Mouse (Mus musculus): Measurements from ENCODE around the gene Sugp1. TPM values are rescaled to one million over a fixed set of nuclear protein-coding genes. Genes with fewer than 3 reads are reported as not detected.

Sugp1 gene
- polyA plus RNA-seq, 1 experiment from 2014 or later, result 62.1 TPM

DNA sequence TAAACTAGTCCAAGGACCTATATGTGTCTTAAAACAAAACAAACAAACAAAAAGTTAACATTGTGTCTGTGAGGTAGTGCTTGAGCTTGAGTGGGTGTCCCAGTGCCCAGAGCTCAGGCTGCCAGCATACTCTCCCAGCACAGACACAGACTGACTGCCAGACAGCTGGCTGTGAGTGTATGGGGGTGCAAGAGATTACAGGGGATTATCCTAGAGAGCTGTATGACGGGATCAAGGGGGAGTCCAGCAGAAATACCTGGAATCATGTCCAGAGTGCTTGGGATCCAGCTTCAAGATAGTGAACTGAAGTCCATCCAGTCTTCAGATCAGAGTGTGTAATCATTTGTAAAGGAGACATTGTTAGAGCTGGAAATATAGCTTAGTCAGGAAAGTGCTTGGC lies 15.1 kb downstream of the Sugp1 start:
- H3K9ac ChIP-seq (replicated peaks), result no peak overlapping the region
- no peak for ATAC-seq
- H3K4me2 ChIP-seq (replicated peaks), result no peak overlapping the region
- no peaks in the 10 kb centered on the region for H3K27me3 ChIP-seq
- no peaks in the 10 kb centered on the region for H3K4me1 ChIP-seq (replicated peaks)
- H3K36me3 ChIP-seq, result peaks cover 93% of the 10 kb centered on the region
- no peaks in the 10 kb centered on the region for H3K9me3 ChIP-seq
- 60% methylated on average over 1 of the region's 1 CpGs for WGBS
- no peak overlapping the region for H3K4me3 ChIP-seq (replicated peaks)
- no peak overlapping the region for H3K27ac ChIP-seq

DNA sequence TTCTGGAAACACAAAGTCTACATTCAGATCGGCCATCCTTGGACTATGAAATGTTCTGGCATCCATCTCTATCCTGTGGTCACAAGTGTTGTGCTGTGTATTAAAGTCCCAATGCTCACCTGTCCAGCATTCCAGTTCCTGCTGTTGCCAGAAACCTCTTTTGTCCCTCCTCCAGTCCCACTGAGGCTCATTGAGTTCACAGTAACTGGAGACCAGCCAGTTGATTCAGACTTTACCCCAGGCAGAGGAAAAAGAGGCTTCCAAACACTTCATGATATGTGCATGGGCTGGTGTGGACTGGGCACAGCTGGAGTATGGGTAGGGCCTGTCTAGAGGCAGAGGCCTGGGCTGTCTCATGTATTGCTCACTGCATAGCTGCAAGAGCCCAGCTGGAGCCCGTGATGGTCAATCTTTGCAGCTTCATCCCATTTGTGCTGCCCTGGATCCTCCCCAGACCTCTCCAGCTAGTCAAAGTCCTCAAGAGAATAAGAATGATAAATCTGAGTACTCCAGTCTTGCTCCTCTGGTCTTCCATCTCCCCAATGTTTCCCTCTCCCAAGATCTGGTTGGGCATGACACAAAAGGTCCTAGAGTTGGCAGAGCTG lies 29.3 kb downstream of the Sugp1 start:
- no peak overlapping the region for H3K4me2 ChIP-seq (replicated peaks)
- no peak overlapping the region for H3K9ac ChIP-seq (replicated peaks)
- H3K27ac ChIP-seq, result no peak overlapping the region
- H3K4me3 ChIP-seq (replicated peaks), result no peak overlapping the region
- no peaks in the 10 kb centered on the region for H3K27me3 ChIP-seq
- WGBS, result 74% methylated on average over 2 of the region's 2 CpGs
- no peaks in the 10 kb centered on the region for H3K4me1 ChIP-seq (replicated peaks)
- peaks cover 57% of the 10 kb centered on the region for H3K36me3 ChIP-seq
- no peaks in the 10 kb centered on the region for H3K9me3 ChIP-seq
- no peak for ATAC-seq

DNA sequence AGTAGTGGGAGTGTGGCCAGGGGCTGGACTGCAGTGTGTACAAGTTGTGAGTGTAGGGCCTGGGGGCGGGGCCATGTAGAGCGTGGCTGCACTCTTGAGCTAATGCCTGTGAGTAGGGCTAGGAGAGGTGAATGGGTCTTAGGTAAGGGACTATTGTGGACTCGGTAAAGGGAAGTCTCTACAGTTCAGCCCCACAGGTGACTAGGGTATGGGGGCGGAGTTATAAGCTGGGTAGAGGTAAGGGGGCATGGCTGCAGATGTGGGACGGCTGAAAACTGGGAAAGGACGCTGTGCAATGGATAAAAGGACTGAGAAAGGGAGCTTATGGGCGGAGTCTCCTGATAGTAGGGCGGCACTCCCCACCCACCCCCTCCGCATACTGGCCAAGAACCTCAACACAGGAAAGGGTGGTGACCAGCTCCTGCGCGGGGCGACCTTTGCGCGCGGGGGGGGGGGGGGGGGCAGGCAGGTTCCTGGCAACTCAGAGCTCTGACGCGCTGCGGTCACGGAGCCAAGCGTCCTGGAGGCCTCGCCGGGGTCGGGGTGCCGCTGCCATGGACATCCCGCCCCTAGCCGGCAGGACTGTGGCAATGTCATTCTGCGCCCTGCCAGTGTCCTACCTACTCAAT lies 29.9 kb downstream of the Sugp1 start, which contains the start of gene Tm6sf2:
Tm6sf2 (plus strand) TSS at position 484 of the 629 bp plus-strand sequence.
- Histone ChIP-seq H3K27me3 (no peaks in the 10 kb centered on the region), H3K27ac (no peak within 1 kb of the TSS), H3K4me1 (replicated peaks) (no peaks in the 10 kb centered on the region), H3K4me3 (replicated peaks) (no peak within 1 kb of the TSS), H3K4me2 (replicated peaks) (no peak within 1 kb of the TSS), H3K9me3 (no peaks in the 10 kb centered on the region), H3K36me3 (peaks cover 51% of the 10 kb centered on the region), H3K9ac (replicated peaks) (no peak within 1 kb of the TSS)
- ATAC-seq, result peak; percentile 65
- WGBS, result 14% methylated on average over 21 of the region's 27 CpGs

DNA sequence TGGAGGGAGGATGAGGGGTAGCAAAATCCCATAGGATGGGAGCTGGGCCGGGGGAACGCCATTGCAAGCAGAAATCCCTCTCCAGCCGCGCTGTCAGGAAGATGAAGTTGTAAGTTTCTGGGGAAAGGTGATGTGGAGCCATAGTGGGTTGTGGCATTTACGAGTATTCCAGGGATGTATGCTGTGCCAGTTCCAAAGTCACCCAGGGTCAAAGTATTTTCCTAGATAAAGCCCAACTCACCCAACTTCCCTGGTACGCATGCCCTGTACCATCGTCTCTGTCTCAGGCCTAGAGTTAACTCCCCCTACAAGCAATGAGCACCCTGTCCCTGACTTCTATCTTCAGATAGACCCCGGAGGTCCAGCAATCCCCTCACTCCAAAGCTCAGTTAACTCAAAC lies 30.5 kb downstream of the Sugp1 start:
- H3K27me3 ChIP-seq, result no peaks in the 10 kb centered on the region
- no peak overlapping the region for H3K4me2 ChIP-seq (replicated peaks)
- H3K27ac ChIP-seq, result no peak overlapping the region
- no peaks in the 10 kb centered on the region for H3K4me1 ChIP-seq (replicated peaks)
- 65% methylated on average over 8 of the region's 8 CpGs for WGBS
- no peak for ATAC-seq
- peaks cover 48% of the 10 kb centered on the region for H3K36me3 ChIP-seq
- no peaks in the 10 kb centered on the region for H3K9me3 ChIP-seq
- H3K4me3 ChIP-seq (replicated peaks), result no peak overlapping the region
- no peak overlapping the region for H3K9ac ChIP-seq (replicated peaks)

DNA sequence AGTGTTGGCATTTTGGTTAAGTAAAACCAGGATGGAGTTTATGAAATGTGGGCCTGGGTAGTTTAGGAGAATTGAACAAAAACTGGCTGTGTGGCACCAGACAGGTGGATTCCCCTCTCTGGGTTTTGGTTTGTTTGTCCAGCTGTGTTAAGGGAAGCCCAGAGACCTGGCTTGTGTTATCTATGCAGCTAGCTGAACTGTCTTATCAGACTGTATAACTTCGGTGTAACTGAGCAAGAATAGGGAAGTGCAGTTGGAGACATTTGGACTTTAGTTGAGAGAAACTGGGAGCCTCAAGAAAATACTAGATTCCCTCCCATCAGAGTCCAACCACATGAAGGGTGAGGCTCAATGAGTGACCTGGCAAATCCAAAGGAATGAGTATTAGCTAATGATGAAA lies 31.1 kb downstream of the Sugp1 start:
- no peak overlapping the region for H3K27ac ChIP-seq
- H3K36me3 ChIP-seq, result peaks cover 47% of the 10 kb centered on the region
- no peaks in the 10 kb centered on the region for H3K27me3 ChIP-seq
- H3K9me3 ChIP-seq, result no peaks in the 10 kb centered on the region
- H3K9ac ChIP-seq (replicated peaks), result no peak overlapping the region
- H3K4me2 ChIP-seq (replicated peaks), result no peak overlapping the region
- ATAC-seq, result no peak
- WGBS, result 87% methylated on average over 1 of the region's 1 CpGs
- H3K4me3 ChIP-seq (replicated peaks), result no peak overlapping the region
- no peaks in the 10 kb centered on the region for H3K4me1 ChIP-seq (replicated peaks)

DNA sequence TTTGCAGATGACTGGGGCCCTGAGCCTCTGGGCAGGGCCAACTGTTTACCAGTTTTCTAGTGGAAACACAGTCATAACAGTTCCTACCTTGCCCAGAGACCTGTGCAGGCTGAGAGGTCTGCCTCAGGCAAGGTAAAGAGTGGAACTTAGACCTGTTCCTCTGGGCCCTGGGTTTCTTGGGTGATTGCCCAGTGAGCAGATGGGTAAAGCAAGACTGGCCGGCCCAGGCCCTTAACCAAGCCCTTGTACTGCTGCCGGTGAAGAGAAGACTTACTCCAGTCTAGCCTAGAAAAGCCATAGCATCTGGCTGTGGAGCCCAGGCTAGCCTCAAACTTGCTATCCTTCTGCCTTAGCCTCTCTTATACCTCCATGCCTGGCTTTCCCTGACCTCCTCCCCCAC lies 39.4 kb downstream of the Sugp1 start:
- no peak for ATAC-seq
- peaks cover 19% of the 10 kb centered on the region for H3K4me1 ChIP-seq (replicated peaks)
- H3K27me3 ChIP-seq, result peaks cover 58% of the 10 kb centered on the region
- 91% methylated on average over 2 of the region's 2 CpGs for WGBS
- no peak overlapping the region for H3K27ac ChIP-seq
- no peak overlapping the region for H3K4me3 ChIP-seq (replicated peaks)
- peaks cover 15% of the 10 kb centered on the region; the same call in 1 of the 2 replicates for H3K36me3 ChIP-seq
- no peaks in the 10 kb centered on the region for H3K9me3 ChIP-seq
- H3K9ac ChIP-seq (replicated peaks), result no peak overlapping the region
- H3K4me2 ChIP-seq (replicated peaks), result no peak overlapping the region

DNA sequence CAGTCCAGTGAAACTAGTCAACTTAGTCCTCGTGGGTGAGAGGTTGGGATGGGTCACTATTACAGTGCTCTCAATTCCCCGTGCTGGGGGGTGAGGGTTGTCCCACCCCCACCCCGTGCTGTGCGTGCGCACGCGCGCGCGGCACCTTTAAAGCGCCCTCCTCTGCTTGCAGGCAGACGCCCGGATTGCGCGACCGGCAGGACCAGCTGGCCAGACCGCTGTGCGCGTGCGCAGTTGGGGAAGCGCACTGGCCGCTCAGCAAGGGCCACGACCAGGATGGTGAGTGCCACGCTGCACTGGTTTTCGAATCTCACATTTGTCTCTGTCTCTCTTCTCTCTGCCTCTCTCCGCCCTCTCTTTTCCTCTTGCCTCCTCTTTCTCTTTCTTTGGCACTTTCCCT lies 40.7 kb downstream of the Sugp1 start, which contains the start of gene Hapln4:
Hapln4 (plus strand) TSS at position 173 of the 400 bp plus-strand sequence.
- peak within 1 kb of the TSS; percentile 45 for H3K4me3 ChIP-seq (replicated peaks)
- peaks cover 30% of the 10 kb centered on the region for H3K4me1 ChIP-seq (replicated peaks)
- peak within 1 kb of the TSS; percentile 60 for H3K9ac ChIP-seq (replicated peaks)
- peak within 1 kb of the TSS; percentile 74 for H3K4me2 ChIP-seq (replicated peaks)
- no peak for ATAC-seq
- H3K9me3 ChIP-seq, result no peaks in the 10 kb centered on the region
- under 1% methylated on average over 25 of the region's 26 CpGs for WGBS
- peaks cover 11% of the 10 kb centered on the region; the same call in 1 of the 2 replicates for H3K36me3 ChIP-seq
- H3K27me3 ChIP-seq, result peaks cover 71% of the 10 kb centered on the region
- H3K27ac ChIP-seq, result no peak within 1 kb of the TSS

DNA sequence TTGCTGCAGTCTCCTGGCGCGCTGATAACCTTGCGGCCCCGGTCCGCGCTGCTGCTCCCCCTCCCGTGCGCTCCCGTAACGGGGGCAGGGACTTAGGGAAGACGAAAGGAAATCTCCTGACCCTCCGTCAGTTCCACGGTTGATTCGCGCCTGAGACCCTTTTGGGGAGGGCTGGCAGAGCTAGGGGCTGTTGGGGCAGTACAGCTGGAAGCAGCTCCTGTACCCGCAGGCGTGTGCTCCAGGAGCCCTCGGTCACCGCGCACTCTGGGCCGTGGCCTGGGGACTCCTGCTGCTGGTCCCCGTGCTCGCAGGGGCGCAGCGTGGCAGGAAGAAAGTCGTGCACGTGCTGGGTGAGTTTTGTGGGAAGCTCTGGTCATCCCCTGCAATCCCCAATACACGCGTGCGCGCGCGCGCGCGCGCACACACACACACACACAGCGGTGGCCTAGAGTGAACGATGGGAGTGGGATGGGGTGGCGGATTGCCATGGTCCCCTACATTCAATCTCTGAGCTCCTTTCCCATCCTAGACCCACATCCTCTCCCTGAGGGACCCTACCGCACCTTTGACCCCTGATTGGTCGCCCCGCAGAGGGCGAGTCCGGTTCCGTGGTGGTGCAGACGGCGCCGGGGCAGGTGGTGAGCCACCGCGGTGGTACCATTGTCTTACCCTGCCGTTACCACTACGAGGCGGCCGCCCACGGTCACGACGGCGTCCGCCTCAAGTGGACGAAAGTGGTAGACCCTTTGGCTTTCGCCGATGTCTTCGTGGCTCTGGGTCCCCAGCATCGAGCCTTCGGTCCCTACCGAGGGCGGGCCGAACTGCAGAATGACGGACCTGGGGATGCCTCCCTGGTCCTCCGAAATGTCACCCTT lies 41.8 kb downstream of the Sugp1 start:
- H3K4me2 ChIP-seq (replicated peaks), result peak overlapping the region; percentile 74
- peaks cover 82% of the 10 kb centered on the region for H3K27me3 ChIP-seq
- WGBS, result under 1% methylated on average over 71 of the region's 71 CpGs
- ATAC-seq, result peak; percentile 34
- peaks cover 37% of the 10 kb centered on the region for H3K4me1 ChIP-seq (replicated peaks)
- peak overlapping the region; percentile 60 for H3K9ac ChIP-seq (replicated peaks)
- H3K36me3 ChIP-seq, result 0 out of 2 replicates have a peak, but pooled peaks cover 6% of the 10 kb centered on the region
- no peaks in the 10 kb centered on the region for H3K9me3 ChIP-seq
- H3K4me3 ChIP-seq (replicated peaks), result peak overlapping the region; percentile 45
- no peak overlapping the region for H3K27ac ChIP-seq

DNA sequence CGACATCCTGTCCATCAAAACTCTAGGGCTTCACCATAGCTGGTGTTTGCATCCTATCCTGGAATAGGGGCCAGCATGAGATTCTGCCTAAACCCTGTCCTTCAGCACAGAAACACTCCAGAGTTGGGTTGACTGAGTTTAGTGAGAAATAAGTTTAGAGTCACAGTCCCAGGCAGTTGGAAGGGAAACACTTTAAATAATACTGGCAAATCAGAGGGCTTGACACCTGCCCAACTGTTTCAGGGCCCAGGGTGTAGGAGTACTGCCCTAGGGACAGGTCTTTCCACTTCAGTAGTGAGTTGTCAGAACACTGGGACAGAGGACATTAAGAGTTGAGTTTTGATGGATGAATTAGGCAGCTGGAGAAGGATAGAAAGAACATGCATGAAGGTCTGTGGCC lies 43.5 kb downstream of the Sugp1 start:
- no peak for ATAC-seq
- H3K36me3 ChIP-seq, result no peaks in the 10 kb centered on the region
- no peak overlapping the region for H3K4me3 ChIP-seq (replicated peaks)
- H3K4me1 ChIP-seq (replicated peaks), result peaks cover 48% of the 10 kb centered on the region
- H3K4me2 ChIP-seq (replicated peaks), result no peak overlapping the region
- peaks cover 92% of the 10 kb centered on the region for H3K27me3 ChIP-seq
- H3K9ac ChIP-seq (replicated peaks), result no peak overlapping the region
- 61% methylated on average over 1 of the region's 1 CpGs for WGBS
- no peaks in the 10 kb centered on the region for H3K9me3 ChIP-seq
- no peak overlapping the region for H3K27ac ChIP-seq

DNA sequence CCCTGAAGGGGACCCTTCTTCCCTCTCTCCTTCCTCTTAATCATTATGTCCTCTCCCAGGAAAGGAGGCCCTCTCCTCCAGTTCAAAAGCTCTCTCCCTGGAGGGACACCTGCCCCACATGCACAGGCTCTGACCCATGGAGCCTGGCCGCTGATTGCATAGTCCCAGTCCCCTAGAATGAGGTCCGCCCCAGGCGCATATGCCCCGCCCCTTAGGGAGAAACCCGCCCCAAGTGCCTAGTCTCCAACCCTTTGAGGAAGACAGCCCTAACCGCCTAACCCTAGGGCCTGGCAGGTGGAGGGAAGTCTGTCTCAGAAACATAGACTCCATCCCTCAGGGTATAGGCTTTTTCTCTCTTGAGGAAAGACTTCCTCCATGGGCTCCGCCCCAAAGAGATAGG lies 44.6 kb downstream of the Sugp1 start:
- no peak overlapping the region for H3K27ac ChIP-seq
- peaks cover 82% of the 10 kb centered on the region for H3K27me3 ChIP-seq
- H3K9ac ChIP-seq (replicated peaks), result no peak overlapping the region
- H3K9me3 ChIP-seq, result no peaks in the 10 kb centered on the region
- no peaks in the 10 kb centered on the region for H3K36me3 ChIP-seq
- 5% methylated on average over 7 of the region's 7 CpGs for WGBS
- H3K4me2 ChIP-seq (replicated peaks), result no peak overlapping the region
- peaks cover 48% of the 10 kb centered on the region for H3K4me1 ChIP-seq (replicated peaks)
- ATAC-seq, result peak; percentile 7; the same call in 1 of the 2 replicates
- H3K4me3 ChIP-seq (replicated peaks), result peak overlapping the region; percentile 45; the same call in 1 of the 2 replicates

DNA sequence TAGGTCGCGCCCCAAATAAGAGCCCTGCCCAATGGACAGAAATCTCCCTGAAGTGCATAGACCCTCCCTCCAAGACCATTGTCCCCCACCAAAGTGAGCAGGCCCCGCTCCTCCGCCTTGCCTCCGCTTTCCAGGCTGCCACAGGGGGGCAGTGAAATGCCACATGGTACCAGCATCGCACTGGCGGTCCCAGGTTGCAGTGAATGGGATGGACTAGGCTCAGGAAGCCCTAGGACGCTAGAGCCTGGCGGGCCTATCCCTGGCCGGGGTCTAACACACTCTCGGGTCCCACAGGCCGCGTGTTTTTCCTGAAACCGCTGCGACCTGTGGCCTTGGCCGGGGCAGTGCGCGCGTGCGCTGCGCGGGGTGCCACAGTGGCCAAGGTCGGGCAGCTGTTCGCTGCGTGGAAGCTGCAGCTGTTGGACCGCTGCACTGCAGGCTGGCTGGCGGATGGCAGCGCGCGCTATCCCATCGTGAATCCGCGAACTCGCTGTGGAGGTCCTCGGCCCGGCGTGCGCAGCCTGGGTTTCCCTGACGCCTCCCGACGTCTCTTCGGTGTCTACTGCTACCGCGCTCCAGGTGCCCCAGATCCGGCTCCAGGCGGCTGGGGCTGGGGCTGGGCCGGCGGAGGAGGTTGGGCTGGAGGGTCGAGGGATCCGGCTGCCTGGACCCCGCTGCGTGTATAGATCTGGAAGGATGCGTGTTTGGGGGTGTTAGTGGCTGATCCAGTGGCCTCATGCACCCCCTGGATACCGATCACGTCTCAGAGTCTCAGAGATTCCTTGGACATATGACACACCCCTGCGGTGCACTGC lies 45.4 kb downstream of the Sugp1 start:
- no peak overlapping the region for H3K27ac ChIP-seq
- H3K9ac ChIP-seq (replicated peaks), result peak overlapping the region; percentile 50
- peak overlapping the region; percentile 79 for H3K4me2 ChIP-seq (replicated peaks)
- H3K4me1 ChIP-seq (replicated peaks), result peaks cover 47% of the 10 kb centered on the region
- peaks cover 74% of the 10 kb centered on the region for H3K27me3 ChIP-seq
- H3K36me3 ChIP-seq, result no peaks in the 10 kb centered on the region
- WGBS, result 5% methylated on average over 56 of the region's 56 CpGs
- peak; percentile 79 for ATAC-seq
- H3K9me3 ChIP-seq, result no peaks in the 10 kb centered on the region
- H3K4me3 ChIP-seq (replicated peaks), result peak overlapping the region; percentile 45

Measured in midbrain, embryonic 13.5 days (tissue).